Mouse (Mus musculus): Measurements from ENCODE around the gene Mpp3. TPM values are rescaled to one million over a fixed set of nuclear protein-coding genes. Genes with fewer than 3 reads are reported as not detected.

Mpp3 gene
- total and polyA plus RNA-seq, 3 experiments = 0.22 TPM; not detected in 2

DNA sequence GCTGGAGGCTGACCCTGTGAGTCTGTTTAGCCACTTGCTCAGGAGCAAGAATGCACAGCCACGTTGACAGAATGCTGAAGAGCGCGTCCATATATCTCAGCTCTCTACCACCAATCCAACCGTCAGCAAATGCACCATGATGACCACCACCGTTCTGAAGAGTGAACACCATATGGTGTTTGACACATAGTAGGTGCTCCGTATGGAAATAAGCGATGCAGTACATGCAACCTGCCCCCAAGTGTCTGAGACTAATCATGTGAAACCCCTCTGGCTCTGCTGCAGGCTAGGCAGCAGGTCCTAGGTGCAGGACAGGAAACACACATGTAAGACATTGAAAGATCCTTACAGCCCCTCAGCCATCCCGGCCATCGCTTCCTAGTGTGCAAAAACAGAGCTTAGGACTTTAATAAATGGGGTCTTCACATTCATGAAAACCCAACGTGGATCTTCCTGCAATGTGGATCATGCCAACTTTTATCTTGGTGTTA, 44.8 kb downstream of the Mpp3 start:
- Histone ChIP-seq H3K27me3 (ENCODE audit: insufficient read depth, low read length) (peaks cover 35% of the 10 kb centered on the region), H3K4me1 (ENCODE audit: insufficient read depth, low read depth, low read length) (peaks cover 18% of the 10 kb centered on the region), H3K36me3 (replicated peaks) (no peaks in the 10 kb centered on the region), H3K4me3 (ENCODE audit: low read depth, low read length) (no peak overlapping the region), H3K9me3 (replicated peaks) (no peaks in the 10 kb centered on the region)
- DNase-seq (ENCODE audit: low spot score) (no peak), ATAC-seq (ENCODE audit: extremely low read depth, insufficient number of reproducible peaks, low FRiP score, poor library complexity, severe bottlenecking) (no peak)
- TF ChIP-seq CTCF (IDR thresholded peaks at IDR 0.05; ENCODE audit: low read depth, low read length) = no peak
- TF ChIP-seq TAL1 (conservative IDR thresholded peaks at IDR 0.05; ENCODE audit: low read depth, low read length) = no peak
- TF ChIP-seq GATA2 (IDR thresholded peaks at IDR 0.05; ENCODE audit: borderline replicate concordance, low read depth, low read length) = no peak
- no peak for TF ChIP-seq POLR2AphosphoS5 (IDR thresholded peaks at IDR 0.05; ENCODE audit: insufficient replicate concordance, low read depth, low read length)
- TF ChIP-seq GATA1 (IDR thresholded peaks at IDR 0.05; ENCODE audit: borderline replicate concordance, low read length) = no peak

DNA sequence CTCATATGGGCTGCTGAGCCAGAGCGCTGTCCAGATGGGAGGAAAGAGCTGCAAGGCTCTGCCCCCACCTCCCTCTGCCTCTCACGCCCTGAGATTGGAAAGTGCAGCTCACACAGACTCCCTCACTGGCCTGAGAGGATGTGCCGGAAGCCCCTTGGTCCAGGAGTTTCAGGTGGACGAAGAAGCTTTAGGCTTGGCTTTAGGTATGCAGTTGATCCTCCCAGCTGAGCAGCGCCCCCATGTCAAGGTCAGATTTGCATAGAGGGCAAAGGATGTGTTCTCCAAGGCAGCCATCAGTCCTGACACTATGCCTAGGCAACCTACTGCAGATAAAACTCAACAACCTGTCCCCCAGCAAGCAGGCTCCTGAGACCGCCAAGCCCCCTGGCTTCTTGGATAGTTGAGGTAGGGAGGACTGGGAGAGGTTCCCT, 45.3 kb downstream of the Mpp3 start:
- ATAC-seq (ENCODE audit: extremely low read depth, insufficient number of reproducible peaks, low FRiP score, poor library complexity, severe bottlenecking) (no peak), DNase-seq (ENCODE audit: low spot score) (no peak)
- H3K36me3 ChIP-seq (replicated peaks) = no peaks in the 10 kb centered on the region
- TF ChIP-seq TAL1 (conservative IDR thresholded peaks at IDR 0.05; ENCODE audit: low read depth, low read length) (no peak), CTCF (IDR thresholded peaks at IDR 0.05; ENCODE audit: low read depth, low read length) (no peak), GATA1 (IDR thresholded peaks at IDR 0.05; ENCODE audit: borderline replicate concordance, low read length) (no peak), POLR2AphosphoS5 (IDR thresholded peaks at IDR 0.05; ENCODE audit: insufficient replicate concordance, low read depth, low read length) (no peak), GATA2 (IDR thresholded peaks at IDR 0.05; ENCODE audit: borderline replicate concordance, low read depth, low read length) (no peak)
- no peak overlapping the region for H3K4me3 ChIP-seq (ENCODE audit: low read depth, low read length)
- no peaks in the 10 kb centered on the region for H3K9me3 ChIP-seq (replicated peaks)
- peaks cover 31% of the 10 kb centered on the region for H3K27me3 ChIP-seq (ENCODE audit: insufficient read depth, low read length)
- peaks cover 18% of the 10 kb centered on the region for H3K4me1 ChIP-seq (ENCODE audit: insufficient read depth, low read depth, low read length)

DNA sequence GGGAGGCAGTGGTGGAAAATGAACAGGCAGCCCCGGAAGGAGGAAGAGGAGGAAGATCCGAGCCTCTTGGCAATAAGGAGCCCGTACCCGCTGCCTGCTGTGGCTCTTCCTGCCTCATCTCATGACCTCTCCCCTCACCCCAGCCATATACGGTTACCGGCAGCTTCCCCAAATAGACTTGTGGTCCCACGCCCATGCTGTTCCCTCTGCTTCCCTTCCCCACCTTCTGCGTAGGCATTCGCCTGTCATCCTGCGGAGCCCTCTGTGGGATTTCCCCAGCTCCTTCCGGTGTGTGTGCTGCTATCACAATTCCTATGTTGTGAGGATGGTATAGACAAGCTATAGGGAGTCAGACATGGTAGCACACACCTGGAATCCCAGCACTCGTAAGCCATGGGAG, 46.4 kb downstream of the Mpp3 start:
- ATAC-seq (ENCODE audit: extremely low read depth, insufficient number of reproducible peaks, low FRiP score, poor library complexity, severe bottlenecking) (no peak), DNase-seq (ENCODE audit: low spot score) (no peak)
- no peak overlapping the region for H3K4me3 ChIP-seq (ENCODE audit: low read depth, low read length)
- H3K4me1 ChIP-seq (ENCODE audit: insufficient read depth, low read depth, low read length) = peaks cover 18% of the 10 kb centered on the region
- H3K27me3 ChIP-seq (ENCODE audit: insufficient read depth, low read length) = peaks cover 26% of the 10 kb centered on the region
- no peaks in the 10 kb centered on the region for H3K36me3 ChIP-seq (replicated peaks)
- TF ChIP-seq POLR2AphosphoS5 (IDR thresholded peaks at IDR 0.05; ENCODE audit: insufficient replicate concordance, low read depth, low read length) = no peak
- TF ChIP-seq TAL1 (conservative IDR thresholded peaks at IDR 0.05; ENCODE audit: low read depth, low read length) = no peak
- no peak for TF ChIP-seq GATA2 (IDR thresholded peaks at IDR 0.05; ENCODE audit: borderline replicate concordance, low read depth, low read length)
- TF ChIP-seq GATA1 (IDR thresholded peaks at IDR 0.05; ENCODE audit: borderline replicate concordance, low read length) = no peak
- no peak for TF ChIP-seq CTCF (IDR thresholded peaks at IDR 0.05; ENCODE audit: low read depth, low read length)
- no peaks in the 10 kb centered on the region for H3K9me3 ChIP-seq (replicated peaks)

DNA sequence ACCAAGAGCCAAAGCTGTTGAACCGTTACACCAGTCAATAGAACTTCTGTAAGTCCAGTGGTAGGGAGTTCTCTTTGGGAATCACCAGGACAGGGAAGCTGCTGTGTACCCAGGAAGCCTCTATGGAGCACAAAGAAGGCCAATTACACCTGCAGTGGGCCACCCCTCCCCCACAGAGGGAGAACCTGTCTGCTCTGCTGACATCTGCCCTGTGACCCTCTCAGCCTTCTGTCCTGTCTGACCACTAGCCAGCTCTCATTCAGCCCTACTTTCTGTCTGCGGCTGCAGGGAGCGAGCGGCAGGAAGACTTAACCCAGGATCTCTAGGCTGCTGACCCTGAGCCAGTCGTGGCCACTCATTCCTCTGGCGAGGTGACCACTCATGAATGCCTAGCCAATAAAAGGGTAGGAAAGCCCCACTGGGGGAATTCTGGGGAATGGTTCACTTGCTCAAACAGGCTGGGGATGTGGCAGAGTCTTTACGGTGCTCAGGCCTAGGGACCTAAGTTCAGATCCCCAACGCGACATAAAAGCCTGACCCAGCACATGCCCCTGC, 47.6 kb downstream of the Mpp3 start:
- TF ChIP-seq GATA1 (IDR thresholded peaks at IDR 0.05; ENCODE audit: borderline replicate concordance, low read length) = no peak
- TF ChIP-seq GATA2 (IDR thresholded peaks at IDR 0.05; ENCODE audit: borderline replicate concordance, low read depth, low read length) = no peak
- TF ChIP-seq TAL1 (conservative IDR thresholded peaks at IDR 0.05; ENCODE audit: low read depth, low read length) = no peak
- TF ChIP-seq CTCF (IDR thresholded peaks at IDR 0.05; ENCODE audit: low read depth, low read length) = no peak
- no peak for TF ChIP-seq POLR2AphosphoS5 (IDR thresholded peaks at IDR 0.05; ENCODE audit: insufficient replicate concordance, low read depth, low read length)
- DNase-seq (ENCODE audit: low spot score) (no peak), ATAC-seq (ENCODE audit: extremely low read depth, insufficient number of reproducible peaks, low FRiP score, poor library complexity, severe bottlenecking) (no peak)
- Histone ChIP-seq H3K36me3 (replicated peaks) (no peaks in the 10 kb centered on the region), H3K4me3 (ENCODE audit: low read depth, low read length) (no peak overlapping the region), H3K4me1 (ENCODE audit: insufficient read depth, low read depth, low read length) (peaks cover 12% of the 10 kb centered on the region), H3K9me3 (replicated peaks) (no peaks in the 10 kb centered on the region), H3K27me3 (ENCODE audit: insufficient read depth, low read length) (peaks cover 23% of the 10 kb centered on the region)

DNA sequence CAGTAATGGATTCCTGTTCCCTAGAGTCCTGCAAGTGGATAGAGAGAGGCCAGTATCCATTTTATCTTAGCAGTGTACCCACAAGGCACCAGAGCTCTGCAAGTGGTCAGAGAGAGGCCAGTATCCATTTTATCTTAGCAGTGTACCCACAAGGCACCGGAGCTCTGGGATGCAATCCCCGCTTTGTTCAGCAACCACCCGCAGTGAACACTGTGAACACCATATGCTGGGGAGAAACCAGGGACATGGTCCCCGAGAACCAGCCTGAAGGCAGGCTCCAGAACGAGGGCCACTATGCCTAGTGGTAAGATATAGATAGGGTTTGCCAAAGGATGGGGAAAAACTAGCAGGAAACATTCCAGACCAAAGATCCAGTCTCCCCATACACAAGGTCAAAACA, 49.1 kb downstream of the Mpp3 start:
- TF ChIP-seq TAL1 (conservative IDR thresholded peaks at IDR 0.05; ENCODE audit: low read depth, low read length) (no peak), GATA2 (IDR thresholded peaks at IDR 0.05; ENCODE audit: borderline replicate concordance, low read depth, low read length) (no peak), CTCF (IDR thresholded peaks at IDR 0.05; ENCODE audit: low read depth, low read length) (no peak), POLR2AphosphoS5 (IDR thresholded peaks at IDR 0.05; ENCODE audit: insufficient replicate concordance, low read depth, low read length) (no peak), GATA1 (IDR thresholded peaks at IDR 0.05; ENCODE audit: borderline replicate concordance, low read length) (no peak)
- Histone ChIP-seq H3K9me3 (replicated peaks) (no peaks in the 10 kb centered on the region), H3K27me3 (ENCODE audit: insufficient read depth, low read length) (peaks cover 13% of the 10 kb centered on the region), H3K4me1 (ENCODE audit: insufficient read depth, low read depth, low read length) (peaks cover 3% of the 10 kb centered on the region), H3K36me3 (replicated peaks) (no peaks in the 10 kb centered on the region), H3K4me3 (ENCODE audit: low read depth, low read length) (no peak overlapping the region)
- ATAC-seq (ENCODE audit: extremely low read depth, insufficient number of reproducible peaks, low FRiP score, poor library complexity, severe bottlenecking) = no peak
- no peak for DNase-seq (ENCODE audit: low spot score)

DNA sequence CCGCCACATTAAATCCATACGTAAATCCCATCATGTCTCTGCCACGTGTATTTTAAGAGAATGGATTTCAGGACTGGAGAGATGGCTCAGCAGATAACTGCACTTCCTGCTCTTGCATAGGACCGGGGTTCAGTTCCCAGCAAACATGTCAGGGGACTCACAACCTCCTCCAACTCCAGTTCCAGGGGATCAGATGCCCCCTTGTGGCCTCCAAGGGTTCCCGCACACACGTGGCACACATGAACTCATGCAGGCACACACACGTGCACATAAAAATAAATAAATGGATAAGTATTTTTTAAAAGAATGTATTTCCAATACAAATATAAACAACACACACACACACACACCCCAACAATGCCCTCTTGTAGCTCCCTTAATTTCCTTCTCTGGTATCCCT, 51.3 kb downstream of the Mpp3 start:
- no peak for ATAC-seq (ENCODE audit: extremely low read depth, insufficient number of reproducible peaks, low FRiP score, poor library complexity, severe bottlenecking)
- Histone ChIP-seq H3K36me3 (replicated peaks) (no peaks in the 10 kb centered on the region), H3K4me1 (ENCODE audit: insufficient read depth, low read depth, low read length) (no peaks in the 10 kb centered on the region)

More for the DNA sequence above, 51.3 kb downstream of the Mpp3 start:
- H3K27me3 ChIP-seq (ENCODE audit: insufficient read depth, low read length) = peaks cover 2% of the 10 kb centered on the region; the same call in 1 of the 2 replicates
- TF ChIP-seq GATA2 (IDR thresholded peaks at IDR 0.05; ENCODE audit: borderline replicate concordance, low read depth, low read length) (no peak), TAL1 (conservative IDR thresholded peaks at IDR 0.05; ENCODE audit: low read depth, low read length) (no peak), CTCF (IDR thresholded peaks at IDR 0.05; ENCODE audit: low read depth, low read length) (no peak), GATA1 (IDR thresholded peaks at IDR 0.05; ENCODE audit: borderline replicate concordance, low read length) (no peak), POLR2AphosphoS5 (IDR thresholded peaks at IDR 0.05; ENCODE audit: insufficient replicate concordance, low read depth, low read length) (no peak)
- no peaks in the 10 kb centered on the region for H3K9me3 ChIP-seq (replicated peaks)
- no peak overlapping the region for H3K4me3 ChIP-seq (ENCODE audit: low read depth, low read length)
- no peak for DNase-seq (ENCODE audit: low spot score)
